Mouse (Mus musculus): ENCODE results near the gene Jazf1. TPM values are rescaled to one million over a fixed set of nuclear protein-coding genes. Genes with fewer than 3 reads are reported as not detected.

Gene Jazf1
- polyA plus RNA-seq, 1 experiment from 2014 or later: 3.6 TPM

DNA sequence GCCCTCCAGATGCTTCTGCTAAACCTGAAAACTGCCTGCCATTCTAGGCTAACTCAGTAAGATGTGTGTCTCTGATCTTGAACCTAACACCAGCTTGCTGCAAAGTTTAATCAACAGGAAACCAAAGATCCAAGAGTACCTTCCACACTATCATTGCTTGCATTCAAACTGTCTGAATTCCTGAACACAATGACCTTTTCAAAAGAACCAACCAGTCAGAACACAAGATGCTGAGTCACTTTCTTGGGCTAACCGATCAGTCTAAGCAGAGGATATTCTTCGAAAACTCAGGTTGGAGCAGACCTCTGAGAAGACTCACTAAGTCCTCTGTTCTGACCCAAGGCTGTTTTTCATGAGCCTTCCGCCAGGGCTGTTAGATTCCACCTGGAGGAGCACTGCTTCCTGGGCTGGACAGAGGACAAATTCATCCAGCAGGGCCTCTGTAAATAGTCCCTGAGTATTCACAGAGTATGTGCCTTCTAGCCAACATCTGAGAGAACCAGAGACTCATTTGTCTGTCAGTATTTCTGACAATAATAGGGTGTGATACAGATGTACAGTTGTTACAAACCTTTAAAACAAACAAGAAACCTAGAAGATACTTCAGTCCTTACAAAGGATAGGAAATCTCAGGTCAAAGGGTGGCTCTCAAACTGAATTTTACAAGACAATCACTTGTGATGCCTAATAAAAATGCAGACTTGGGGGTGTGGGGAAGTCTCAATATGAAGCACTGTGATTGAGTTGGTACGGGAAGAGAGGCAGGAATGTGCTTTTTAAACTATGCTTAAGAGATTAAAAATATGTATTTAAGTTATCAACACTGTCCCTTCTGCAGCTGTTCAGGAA is 50.9 kb downstream of the Jazf1 start:
- Histone ChIP-seq H3K27me3 (ENCODE audit: control insufficient read depth, insufficient read depth, low read length) (no peaks in the 10 kb centered on the region), H3K9me3 (ENCODE audit: control insufficient read depth, low read length) (no peaks in the 10 kb centered on the region), H3K9ac (ENCODE audit: low read depth, low read length) (no peak overlapping the region), H3K4me1 (ENCODE audit: control insufficient read depth, insufficient read depth, low read length) (no peaks in the 10 kb centered on the region), H3K4me3 (ENCODE audit: low read length) (no peak overlapping the region), H3K4me2 (replicated peaks; ENCODE audit: low read depth, low read length) (no peak overlapping the region), H3K27ac (ENCODE audit: low read depth, low read length) (no peak overlapping the region), H3K36me3 (ENCODE audit: control insufficient read depth, insufficient read depth, low read length) (no peaks in the 10 kb centered on the region)
- ATAC-seq (ENCODE audit: low FRiP score, low TSS enrichment): no peak
- WGBS: 62% methylated on average over 4 of the region's 4 CpGs

DNA sequence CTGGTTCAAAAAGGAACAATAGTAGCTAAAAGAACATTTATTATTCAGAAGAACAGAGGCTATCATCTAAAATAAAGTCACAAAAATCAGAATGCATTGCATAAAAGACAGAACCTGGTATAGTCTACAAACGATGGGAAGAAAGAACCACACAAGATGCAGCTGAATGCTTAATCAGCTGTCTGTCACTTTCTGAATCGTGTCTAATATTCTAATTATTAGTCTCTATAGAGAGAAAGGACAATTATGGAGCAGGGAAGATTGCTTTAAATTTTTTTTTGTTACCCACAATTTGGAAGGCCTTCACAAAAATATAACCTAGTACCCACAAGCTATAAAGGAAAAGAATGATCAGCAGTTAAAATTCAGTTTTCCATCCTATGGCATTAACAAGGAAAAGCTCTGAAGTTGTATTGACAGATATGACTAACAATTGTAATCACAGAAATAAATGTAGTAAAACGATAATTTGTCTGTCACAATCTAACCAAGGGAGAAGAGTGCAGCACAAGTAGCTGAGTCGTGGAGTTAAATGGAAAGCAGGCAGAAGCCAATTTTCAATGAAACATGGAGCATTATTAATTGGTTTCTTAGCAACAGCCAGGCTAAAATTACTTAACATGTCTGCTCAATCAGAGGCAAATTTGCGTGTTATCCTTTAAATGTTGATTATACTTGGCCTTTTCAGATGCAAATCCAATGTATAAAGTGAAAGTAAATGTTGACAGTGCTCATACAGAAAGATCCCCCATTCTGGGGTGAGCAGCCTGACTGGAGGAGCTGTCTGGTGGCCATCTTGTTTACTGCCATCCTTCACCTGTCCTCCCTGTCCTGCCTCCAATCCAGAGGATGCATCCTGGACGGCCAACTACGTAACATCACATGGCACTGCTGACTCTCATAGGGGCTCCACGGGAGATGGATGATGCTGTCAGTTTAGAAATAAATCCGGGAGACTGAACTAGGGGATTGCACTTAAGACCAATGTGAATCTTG is 53.7 kb downstream of the Jazf1 start:
- Histone ChIP-seq H3K27ac (ENCODE audit: low read depth, low read length) (no peak overlapping the region), H3K9me3 (ENCODE audit: control insufficient read depth, low read length) (no peaks in the 10 kb centered on the region), H3K9ac (ENCODE audit: low read depth, low read length) (no peak overlapping the region), H3K27me3 (ENCODE audit: control insufficient read depth, insufficient read depth, low read length) (no peaks in the 10 kb centered on the region), H3K36me3 (ENCODE audit: control insufficient read depth, insufficient read depth, low read length) (no peaks in the 10 kb centered on the region), H3K4me1 (ENCODE audit: control insufficient read depth, insufficient read depth, low read length) (no peaks in the 10 kb centered on the region), H3K4me2 (replicated peaks; ENCODE audit: low read depth, low read length) (no peak overlapping the region), H3K4me3 (ENCODE audit: low read length) (no peak overlapping the region)
- WGBS: 87% methylated on average over 9 of the region's 9 CpGs
- ATAC-seq (ENCODE audit: low FRiP score, low TSS enrichment): no peak

DNA sequence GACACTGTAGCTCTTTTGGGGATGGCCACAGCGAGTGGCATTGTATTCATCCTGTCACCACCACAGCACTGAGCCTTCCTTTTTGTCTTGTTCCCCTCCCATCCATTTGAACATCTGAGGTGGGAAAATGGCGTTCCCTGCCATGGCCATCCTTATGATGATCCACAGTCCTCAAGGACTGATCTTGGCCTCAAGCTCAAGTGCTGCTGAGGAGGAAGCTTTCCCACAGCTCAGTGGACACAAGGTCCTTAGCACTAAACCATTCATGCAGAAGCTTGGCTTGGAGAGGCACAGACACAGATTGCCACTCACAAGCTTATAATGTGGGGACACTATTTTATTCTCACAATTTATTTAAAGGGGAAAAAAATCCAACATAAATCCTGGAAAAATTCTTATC is 58.1 kb downstream of the Jazf1 start:
- Histone ChIP-seq H3K9me3 (ENCODE audit: control insufficient read depth, low read length) (no peaks in the 10 kb centered on the region), H3K4me3 (ENCODE audit: low read length) (no peak overlapping the region), H3K27ac (ENCODE audit: low read depth, low read length) (no peak overlapping the region), H3K4me2 (replicated peaks; ENCODE audit: low read depth, low read length) (no peak overlapping the region), H3K36me3 (ENCODE audit: control insufficient read depth, insufficient read depth, low read length) (no peaks in the 10 kb centered on the region), H3K4me1 (ENCODE audit: control insufficient read depth, insufficient read depth, low read length) (no peaks in the 10 kb centered on the region), H3K27me3 (ENCODE audit: control insufficient read depth, insufficient read depth, low read length) (no peaks in the 10 kb centered on the region), H3K9ac (ENCODE audit: low read depth, low read length) (no peak overlapping the region)
- 85% methylated on average over 2 of the region's 2 CpGs for WGBS
- no peak for ATAC-seq (ENCODE audit: low FRiP score, low TSS enrichment)

DNA sequence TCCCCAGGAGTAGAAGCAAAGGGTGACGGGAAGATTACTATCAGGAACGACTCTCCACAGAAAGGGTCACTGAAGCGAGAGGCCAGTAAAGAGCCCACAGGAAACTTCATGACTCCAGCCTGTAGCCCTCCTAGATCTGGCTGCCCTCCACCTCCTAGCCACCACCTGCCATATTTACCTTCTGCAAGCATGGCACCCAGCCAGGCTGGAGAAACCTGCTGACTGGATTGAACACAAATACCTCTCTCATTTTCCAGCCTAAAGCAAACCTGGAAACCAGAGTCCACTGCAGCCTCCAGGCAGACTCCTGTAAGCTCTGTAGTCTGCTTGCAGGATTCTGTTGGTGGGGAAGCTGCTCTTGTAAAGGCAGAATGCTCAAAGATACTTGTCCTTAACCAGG is 62.4 kb downstream of the Jazf1 start:
- Histone ChIP-seq H3K4me1 (ENCODE audit: control insufficient read depth, insufficient read depth, low read length) (no peaks in the 10 kb centered on the region), H3K4me2 (replicated peaks; ENCODE audit: low read depth, low read length) (no peak overlapping the region), H3K27ac (ENCODE audit: low read depth, low read length) (no peak overlapping the region), H3K4me3 (ENCODE audit: low read length) (no peak overlapping the region), H3K36me3 (ENCODE audit: control insufficient read depth, insufficient read depth, low read length) (no peaks in the 10 kb centered on the region), H3K27me3 (ENCODE audit: control insufficient read depth, insufficient read depth, low read length) (no peaks in the 10 kb centered on the region), H3K9ac (ENCODE audit: low read depth, low read length) (no peak overlapping the region), H3K9me3 (ENCODE audit: control insufficient read depth, low read length) (no peaks in the 10 kb centered on the region)
- ATAC-seq (ENCODE audit: low FRiP score, low TSS enrichment): no peak
- 35% methylated on average over 3 of the region's 3 CpGs for WGBS

- Histone ChIP-seq H3K4me1 (ENCODE audit: control insufficient read depth, insufficient read depth, low read length) (no peaks in the 10 kb centered on the region), H3K4me2 (replicated peaks; ENCODE audit: low read depth, low read length) (no peak overlapping the region), H3K27me3 (ENCODE audit: control insufficient read depth, insufficient read depth, low read length) (no peaks in the 10 kb centered on the region), H3K9me3 (ENCODE audit: control insufficient read depth, low read length) (no peaks in the 10 kb centered on the region), H3K27ac (ENCODE audit: low read depth, low read length) (no peak overlapping the region), H3K4me3 (ENCODE audit: low read length) (no peak overlapping the region), H3K36me3 (ENCODE audit: control insufficient read depth, insufficient read depth, low read length) (no peaks in the 10 kb centered on the region), H3K9ac (ENCODE audit: low read depth, low read length) (no peak overlapping the region)
- no peak for ATAC-seq (ENCODE audit: low FRiP score, low TSS enrichment)
- WGBS: 55% methylated on average over 2 of the region's 2 CpGs
These were observed 62.9 kb downstream of the Jazf1 start for GRCm38 (mm10) chr6:53005544-53005943.

GRCm38 (mm10) chr6:52990816-52991215 is 77.6 kb downstream of the Jazf1 start:
- Histone ChIP-seq H3K27ac (ENCODE audit: low read depth, low read length) (no peak overlapping the region), H3K36me3 (ENCODE audit: control insufficient read depth, insufficient read depth, low read length) (no peaks in the 10 kb centered on the region), H3K4me1 (ENCODE audit: control insufficient read depth, insufficient read depth, low read length) (no peaks in the 10 kb centered on the region), H3K4me2 (replicated peaks; ENCODE audit: low read depth, low read length) (no peak overlapping the region), H3K4me3 (ENCODE audit: low read length) (no peak overlapping the region), H3K9ac (ENCODE audit: low read depth, low read length) (no peak overlapping the region), H3K27me3 (ENCODE audit: control insufficient read depth, insufficient read depth, low read length) (no peaks in the 10 kb centered on the region), H3K9me3 (ENCODE audit: control insufficient read depth, low read length) (no peaks in the 10 kb centered on the region)
- no peak for ATAC-seq (ENCODE audit: low FRiP score, low TSS enrichment)
- 78% methylated on average over 8 of the region's 8 CpGs for WGBS

DNA sequence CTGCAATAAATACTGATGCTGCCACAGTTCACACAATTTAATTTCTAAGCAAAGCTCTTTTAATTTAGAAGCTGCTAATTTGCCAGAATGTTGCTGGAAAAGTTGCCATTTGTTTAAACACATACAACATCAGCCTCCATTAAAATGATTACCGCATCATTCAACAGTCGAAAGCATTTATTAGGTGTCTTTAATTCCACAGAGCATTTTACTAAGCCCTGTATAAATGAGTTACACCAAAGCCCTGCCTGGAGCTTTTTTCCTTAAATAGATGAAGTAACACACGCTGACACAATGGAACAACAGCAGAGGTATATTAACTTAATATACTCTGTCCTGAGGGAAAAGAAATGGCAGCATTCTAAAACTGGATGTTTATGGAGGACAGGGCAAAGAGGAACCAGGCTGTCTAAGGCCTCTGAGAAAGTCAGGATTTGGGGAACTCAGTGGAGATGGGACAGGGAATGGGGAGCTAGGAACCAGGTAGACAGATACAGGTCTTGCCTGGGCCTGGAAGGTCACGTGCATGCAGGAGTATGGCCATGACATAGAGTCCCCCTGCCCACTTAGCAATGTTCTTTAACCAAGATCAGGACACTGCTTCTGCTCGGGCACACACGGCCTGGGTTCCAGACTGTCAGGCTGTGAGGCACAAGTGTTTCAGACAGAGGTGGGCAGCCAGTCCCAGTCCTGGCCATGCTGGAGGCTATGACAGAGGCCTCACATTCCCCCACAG is 80.4 kb downstream of the Jazf1 start:
- Histone ChIP-seq H3K36me3 (ENCODE audit: control insufficient read depth, insufficient read depth, low read length) (no peaks in the 10 kb centered on the region), H3K9ac (ENCODE audit: low read depth, low read length) (no peak overlapping the region), H3K27me3 (ENCODE audit: control insufficient read depth, insufficient read depth, low read length) (no peaks in the 10 kb centered on the region), H3K27ac (ENCODE audit: low read depth, low read length) (no peak overlapping the region), H3K4me3 (ENCODE audit: low read length) (no peak overlapping the region), H3K4me1 (ENCODE audit: control insufficient read depth, insufficient read depth, low read length) (no peaks in the 10 kb centered on the region), H3K9me3 (ENCODE audit: control insufficient read depth, low read length) (no peaks in the 10 kb centered on the region), H3K4me2 (replicated peaks; ENCODE audit: low read depth, low read length) (no peak overlapping the region)
- 85% methylated on average over 6 of the region's 6 CpGs for WGBS
- ATAC-seq (ENCODE audit: low FRiP score, low TSS enrichment): no peak

DNA sequence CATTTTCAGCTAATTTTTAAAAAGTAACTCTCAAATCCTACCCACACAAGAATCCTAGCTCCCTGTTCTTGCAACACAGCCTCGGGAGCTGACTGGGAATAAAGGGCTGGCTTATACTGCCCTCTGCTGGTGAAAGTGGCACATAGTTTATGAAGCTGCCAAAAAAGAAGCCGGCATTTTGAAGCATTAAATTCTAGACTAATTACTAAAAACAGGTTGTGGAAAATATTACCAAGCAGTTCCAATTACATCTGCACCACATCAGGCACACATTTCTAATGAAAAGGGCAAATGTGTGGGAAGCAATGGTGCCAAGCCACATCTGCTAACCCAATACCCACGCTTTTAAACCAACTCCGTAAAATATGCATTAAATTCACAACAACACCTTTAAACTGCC is 81.0 kb downstream of the Jazf1 start:
- ATAC-seq (ENCODE audit: low FRiP score, low TSS enrichment): no peak
- no peaks in the 10 kb centered on the region for H3K9me3 ChIP-seq (ENCODE audit: control insufficient read depth, low read length)
- H3K4me2 ChIP-seq (replicated peaks; ENCODE audit: low read depth, low read length): no peak overlapping the region
- 55% methylated on average over 4 of the region's 4 CpGs for WGBS
- H3K4me3 ChIP-seq (ENCODE audit: low read length): no peak overlapping the region
- no peaks in the 10 kb centered on the region for H3K4me1 ChIP-seq (ENCODE audit: control insufficient read depth, insufficient read depth, low read length)
- no peak overlapping the region for H3K9ac ChIP-seq (ENCODE audit: low read depth, low read length)
- no peak overlapping the region for H3K27ac ChIP-seq (ENCODE audit: low read depth, low read length)
- no peaks in the 10 kb centered on the region for H3K27me3 ChIP-seq (ENCODE audit: control insufficient read depth, insufficient read depth, low read length)
- H3K36me3 ChIP-seq (ENCODE audit: control insufficient read depth, insufficient read depth, low read length): no peaks in the 10 kb centered on the region
